Mouse (Mus musculus) CH12.LX (cell line): ENCODE data around the gene Med15.

Experiments used
- CTCF ChIP-seq, 2 experiments: IDR thresholded peaks in 1 of 2; conservative IDR thresholded peaks in 1 of 2; 2 replicates each; pipeline ENCODE4 v1.5.1; 2011 to 2012; ENCODE audit warnings: low read depth in 2 of 2, low read length in 2 of 2, improper control_type of control experiment in 1 of 2, inconsistent platforms in 1 of 2, mild to moderate bottlenecking in 1 of 2, moderate library complexity in 1 of 2
- EP300 ChIP-seq: IDR thresholded peaks from 2 replicates; pipeline ENCODE4 v1.6.1; 2011; ENCODE audit warnings: low read length, improper control_type of control experiment
- GABPA ChIP-seq: IDR thresholded peaks from 2 replicates; pipeline ENCODE4 v1.6.1; 2012; ENCODE audit warnings: low read depth, low read length, improper control_type of control experiment, inconsistent platforms; ENCODE audit not compliant: insufficient replicate concordance
- JUND ChIP-seq: conservative IDR thresholded peaks from 2 replicates; pipeline ENCODE4 v1.6.1; 2011; ENCODE audit warnings: low read depth, low read length, improper control_type of control experiment
- MAFK ChIP-seq: IDR thresholded peaks from 2 replicates; pipeline ENCODE4 v1.6.1; 2011; ENCODE audit warnings: low read length, improper control_type of control experiment; ENCODE audit not compliant: insufficient replicate concordance
- MAZ ChIP-seq: IDR thresholded peaks from 2 replicates; pipeline ENCODE4 v1.6.1; 2012; ENCODE audit warnings: low read depth, mild to moderate bottlenecking, inconsistent platforms, low read length, improper control_type of control experiment, moderate library complexity
- MEF2A ChIP-seq: IDR thresholded peaks from 2 replicates; pipeline ENCODE4 v1.6.1; 2014; ENCODE audit warnings: low read depth, mild to moderate bottlenecking, inconsistent platforms, low read length, improper control_type of control experiment, borderline replicate concordance
- MXI1 ChIP-seq: IDR thresholded peaks from 2 replicates; pipeline ENCODE4 v1.6.1; 2011; ENCODE audit warnings: mild to moderate bottlenecking, low read depth, low read length, improper control_type of control experiment
- POLR2A ChIP-seq: IDR thresholded peaks from 2 replicates; pipeline ENCODE4 v1.6.1; 2011; ENCODE audit warnings: low read depth, mild to moderate bottlenecking, improper control_type of control experiment, low read length
- RCOR1 ChIP-seq: conservative IDR thresholded peaks from 2 replicates; pipeline ENCODE4 v1.6.1; 2012; ENCODE audit warnings: low read depth, mild to moderate bottlenecking, inconsistent platforms, low read length, improper control_type of control experiment
- USF1 ChIP-seq: IDR thresholded peaks from 2 replicates; pipeline ENCODE4 v1.6.1; 2014; ENCODE audit warnings: low read depth, mild to moderate bottlenecking, inconsistent platforms, low read length, improper control_type of control experiment

- TF ChIP-seq POLR2A (no peak), CTCF (conservative IDR thresholded peaks at IDR 0.05 in 1 of 2, IDR thresholded peaks at IDR 0.05 in 1 of 2; ENCODE audit: low read depth in 2 of 2, low read length in 2 of 2) (no peak), MAZ (no peak), MXI1 (no peak), JUND (no peak), MAFK (no peak), MEF2A (no peak), USF1 (no peak), GABPA (no peak), EP300 (no peak), RCOR1 (no peak)
These were observed 47.0 kb upstream of the Med15 start for GRCm38 (mm10) chr16:17779692-17780091.
